Comparison of ENCODE assay signal across 9 mouse cellular contexts in the genomic region with DNA sequence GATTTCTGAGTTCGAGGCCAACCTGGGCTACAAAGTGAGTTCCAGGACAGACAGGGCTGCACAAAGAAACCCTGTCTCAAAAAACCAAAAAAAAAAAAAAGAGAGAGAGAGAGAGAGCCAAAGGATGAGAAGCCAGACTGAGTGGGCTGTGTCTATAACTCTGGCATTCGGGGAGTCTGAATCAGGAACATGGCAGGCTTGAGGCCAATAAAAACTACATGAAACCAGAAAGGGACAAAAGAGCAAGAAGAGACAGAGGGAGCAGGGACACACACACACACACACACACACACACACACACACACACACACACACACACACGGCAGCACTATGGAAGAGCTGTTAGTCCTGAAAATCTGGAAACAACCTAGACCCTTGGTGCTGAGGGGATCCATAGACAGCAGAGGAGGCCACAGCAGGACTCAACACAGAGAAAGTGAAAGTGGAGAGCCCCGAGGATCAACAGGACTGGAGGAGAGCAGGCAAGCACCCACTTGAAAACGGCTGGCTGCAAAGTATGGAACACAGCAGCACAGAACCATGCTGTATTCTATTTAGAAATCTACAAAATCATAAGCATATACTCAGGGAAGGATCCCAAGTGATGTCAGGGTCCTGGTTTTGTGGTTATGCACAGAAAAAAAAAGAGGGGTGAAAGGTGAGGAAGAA. TPM values are rescaled to one million over a fixed set of nuclear protein-coding genes. Genes with fewer than 3 reads are reported as not detected.
DNase-seq lines count a peak whose midpoint lies in the region; ATAC-seq and TF ChIP-seq lines count a peak whose summit lies in the region.
"Had no signal": no experiment of that assay in that cellular context is flagged by ENCODE, and none has a peak within 500 bp of the region (broad histone marks: within the 10 kb centered on the region; RNA-seq: fewer than 3 reads in every experiment).

No protein-coding gene starts in this region.

- no peak overlapping the region for H3K9ac ChIP-seq in kidney, embryonic 15.5 days

- H3K9me3 ChIP-seq in kidney, embryonic 15.5 days (replicated peaks), result no peaks in the 10 kb centered on the region

- H3K4me1 ChIP-seq in kidney, adult 2 months (ENCODE audit: control insufficient read depth, insufficient read depth, low read length), result no peaks in the 10 kb centered on the region
- H3K4me1 ChIP-seq in kidney, embryonic 15.5 days, result no peaks in the 10 kb centered on the region

- no peak overlapping the region for H3K27ac ChIP-seq in kidney, adult 2 months (ENCODE audit: insufficient read depth, low read depth, low read length)
- H3K27ac ChIP-seq in kidney, embryonic 15.5 days, result no peak overlapping the region

- 60% methylated on average over 5 of the region's 5 CpGs for WGBS in kidney, adult 2 months
- WGBS in kidney, embryonic 15.5 days, result 71% methylated on average over 5 of the region's 5 CpGs

- no peak for ATAC-seq in kidney, embryonic 15.5 days (replicated peaks; ENCODE audit: low FRiP score)
- ATAC-seq in erythroblast, adult 5-6 weeks (replicated peaks; ENCODE audit: low FRiP score, poor library complexity, severe bottlenecking), result peak; percentile 36

- DNase-seq in kidney, adult 2 months, result peak; percentile 44
- DNase-seq in kidney, postnatal 14 days, result peak; percentile 48
- peak; percentile 8 for DNase-seq in naive thymus-derived CD4-positive, alpha-beta T cell, adult 2 months (ENCODE audit: low read depth)
- no peak for DNase-seq in left cerebral cortex, adult 18-20 months (ENCODE audit: low spot score in 2 of 2)
- no peak for DNase-seq in cerebellum, adult 18-20 months
- DNase-seq in cerebellum, postnatal 25 days, result no peak

- H3K4me2 ChIP-seq in kidney, embryonic 15.5 days, result no peak overlapping the region

- H3K4me3 ChIP-seq in kidney, adult 2 months (ENCODE audit: insufficient read depth, low read depth, low read length), result no peak overlapping the region
- H3K4me3 ChIP-seq in kidney, embryonic 15.5 days (replicated peaks), result no peak overlapping the region

- H3K36me3 ChIP-seq in kidney, adult 2 months (ENCODE audit: control insufficient read depth, insufficient read depth, low read length), result no peaks in the 10 kb centered on the region
- no peaks in the 10 kb centered on the region for H3K36me3 ChIP-seq in kidney, embryonic 15.5 days

- TF ChIP-seq CTCF in kidney, adult 2 months (conservative IDR thresholded peaks at IDR 0.05; ENCODE audit: insufficient read depth, insufficient read length, low read depth, low read length), result no peak

- TF ChIP-seq POLR2A in kidney, adult 2 months (IDR thresholded peaks at IDR 0.05; ENCODE audit: low read depth, low read length), result no peak

- H3K27me3 ChIP-seq in kidney, adult 2 months (replicated peaks; ENCODE audit: control insufficient read depth, insufficient read depth, low read length), result no peaks in the 10 kb centered on the region
- no peaks in the 10 kb centered on the region for H3K27me3 ChIP-seq in kidney, embryonic 15.5 days

RNA-seq across cellular contexts. Expression of a gene that starts 9.8 kb away (rescaled TPM):
- 0.87 and 3.7 TPM in 2 replicates for polyA plus RNA-seq in kidney, adult 2 months (2012; rRNA removed)
- polyA plus RNA-seq in kidney, embryonic 15.5 days (2015; fragmentation: Nextera tagmentation; extraction: Ambion mirVana), result not detected in 2 replicates
- total RNA-seq in erythroblast, adult 5-6 weeks (2015; ENCODE audit: low replicate concordance), result 1.0 and 2.5 TPM in 2 replicates
- total RNA-seq in erythroblast, adult 5-6 weeks (2017; ENCODE audit: low replicate concordance), result 0.68 and 1.4 TPM in 2 replicates
- total RNA-seq in left cerebral cortex, adult 18-20 months (2021), result not detected
- polyA plus RNA-seq: neural tube, embryonic 11.5 days had no signal

RNA-seq across cellular contexts. Expression of a gene that starts 36.2 kb away (rescaled TPM):
- 148 and 169 TPM in 2 replicates for polyA plus RNA-seq in kidney, adult 2 months (2012; rRNA removed)
- 9.6 and 9.8 TPM in 2 replicates for polyA plus RNA-seq in kidney, embryonic 15.5 days (2015; fragmentation: Nextera tagmentation; extraction: Ambion mirVana)
- 0.63 TPM in 1 of 2 replicates, not detected in the other for total RNA-seq in erythroblast, adult 5-6 weeks (2015; ENCODE audit: low replicate concordance)
- total RNA-seq in erythroblast, adult 5-6 weeks (2017; ENCODE audit: low replicate concordance), result 0.77 and 2.4 TPM in 2 replicates
- total RNA-seq in left cerebral cortex, adult 18-20 months (2021), result 100 to 1,000 TPM; 569 to 570 TPM

RNA-seq across cellular contexts. Expression of a gene that starts 39.5 kb away (rescaled TPM):
- 160 and 166 TPM in 2 replicates for polyA plus RNA-seq in kidney, adult 2 months (2012; rRNA removed)
- 12.1 and 13.1 TPM in 2 replicates for polyA plus RNA-seq in kidney, embryonic 15.5 days (2015; fragmentation: Nextera tagmentation; extraction: Ambion mirVana)
- not detected in 2 replicates for total RNA-seq in erythroblast, adult 5-6 weeks (2015; ENCODE audit: low replicate concordance)
- not detected in 2 replicates for total RNA-seq in erythroblast, adult 5-6 weeks (2017; ENCODE audit: low replicate concordance)
- 10 to 100 TPM; 26.7 to 31.3 TPM for total RNA-seq in left cerebral cortex, adult 18-20 months (2021)

Comparison
In these comparisons a context has a peak if more than half of its experiments do, and no peak if none do; other contexts are left out.
1. DNase-seq: peak in kidney, adult 2 months (single experiment), kidney, postnatal 14 days (single experiment) and naive thymus-derived CD4-positive, alpha-beta T cell, adult 2 months (single experiment); none in left cerebral cortex, adult 18-20 months (0 of 2), cerebellum, adult 18-20 months (0 of 2) and cerebellum, postnatal 25 days (0 of 2).
2. RNA of a gene that starts 36.2 kb away (total RNA-seq): 569 to 570 TPM in left cerebral cortex, adult 18-20 months; 0.63 to 2.4 TPM in erythroblast, adult 5-6 weeks; every median in the first group is over 100 times any median in the second.
3. RNA of a gene that starts 39.5 kb away (total RNA-seq): 26.7 to 31.3 TPM in left cerebral cortex, adult 18-20 months; not detected in erythroblast, adult 5-6 weeks; every median in the first group is over 10 times any median in the second.